Mouse (Mus musculus): Measurements from ENCODE around the gene Kpnb1. TPM values are rescaled to one million over a fixed set of nuclear protein-coding genes. Genes with fewer than 3 reads are reported as not detected.
A peak's percentile ranks its signal among the peaks of the same experiment; 100 is the strongest.

Kpnb1 gene
- total RNA-seq, 2 experiments from 2014 or later, result 55.8 to 65.2 TPM

DNA sequence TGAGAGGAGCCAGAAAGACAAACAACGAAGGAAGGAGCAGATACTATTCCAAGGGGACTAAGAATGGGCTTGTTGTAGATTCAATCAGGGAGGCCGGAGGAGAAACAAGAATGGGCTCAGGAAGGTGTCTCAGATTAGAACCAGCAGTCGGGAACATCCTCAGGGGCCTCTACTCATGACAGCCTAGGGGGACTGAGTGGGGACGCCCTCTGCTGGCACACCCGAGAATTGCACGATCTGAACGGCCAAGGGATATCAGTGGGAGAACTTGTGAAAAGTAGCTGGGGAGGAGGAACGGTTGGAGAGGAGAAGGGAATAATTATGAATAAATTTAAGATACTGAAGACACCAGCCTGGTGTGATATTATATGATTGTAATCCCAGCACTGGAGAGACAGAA is 41.0 kb downstream of the Kpnb1 start:
- intact Hi-C loops (cut with DNase I; ENCODE audit: low total_unique reads), result no loop called here
- DNase-seq, result peak; percentile 76

DNA sequence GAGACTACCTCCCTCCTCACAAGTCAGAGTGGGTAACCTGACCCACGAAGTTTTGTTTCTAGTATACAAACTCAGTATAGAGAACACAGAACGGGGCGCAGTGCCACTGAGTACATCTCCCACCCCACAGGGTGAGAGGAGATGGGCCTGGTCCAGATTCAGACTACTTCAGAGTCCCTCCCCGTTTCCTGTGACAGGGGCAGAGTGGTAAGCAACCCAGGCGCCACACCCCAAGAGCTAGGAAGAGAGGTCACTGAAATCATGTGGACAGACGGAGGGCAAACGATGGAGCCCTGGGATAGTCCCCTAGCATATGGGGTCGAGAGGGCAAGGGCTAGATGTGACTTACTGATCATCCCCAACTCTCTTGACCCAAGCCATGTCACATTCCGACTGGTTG is 41.7 kb downstream of the Kpnb1 start:
- no peak for DNase-seq
- intact Hi-C loops (cut with DNase I; ENCODE audit: low total_unique reads), result no loop called here

DNA sequence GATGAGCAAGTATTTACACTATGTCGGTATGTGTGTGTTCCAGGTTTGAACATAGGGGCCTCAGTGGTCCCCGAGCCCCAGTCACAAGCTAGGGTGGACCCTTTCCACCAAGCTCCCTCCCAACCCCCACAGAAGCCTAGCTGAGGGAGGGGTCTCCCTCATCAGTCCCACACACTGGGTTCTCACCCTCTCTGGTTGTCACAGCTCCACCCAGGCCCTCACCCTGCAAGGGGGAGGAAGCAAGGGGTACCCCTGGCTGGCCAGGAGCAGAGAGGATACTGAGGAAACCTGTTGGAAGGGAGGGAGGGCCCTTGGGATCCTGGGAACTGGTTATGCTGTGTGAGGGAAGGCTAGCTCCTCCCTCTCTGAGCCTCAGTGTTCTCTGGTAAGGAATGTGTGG is 42.4 kb downstream of the Kpnb1 start:
- intact Hi-C loops (cut with DNase I; ENCODE audit: low total_unique reads), result no loop called here
- no peak for DNase-seq

DNA sequence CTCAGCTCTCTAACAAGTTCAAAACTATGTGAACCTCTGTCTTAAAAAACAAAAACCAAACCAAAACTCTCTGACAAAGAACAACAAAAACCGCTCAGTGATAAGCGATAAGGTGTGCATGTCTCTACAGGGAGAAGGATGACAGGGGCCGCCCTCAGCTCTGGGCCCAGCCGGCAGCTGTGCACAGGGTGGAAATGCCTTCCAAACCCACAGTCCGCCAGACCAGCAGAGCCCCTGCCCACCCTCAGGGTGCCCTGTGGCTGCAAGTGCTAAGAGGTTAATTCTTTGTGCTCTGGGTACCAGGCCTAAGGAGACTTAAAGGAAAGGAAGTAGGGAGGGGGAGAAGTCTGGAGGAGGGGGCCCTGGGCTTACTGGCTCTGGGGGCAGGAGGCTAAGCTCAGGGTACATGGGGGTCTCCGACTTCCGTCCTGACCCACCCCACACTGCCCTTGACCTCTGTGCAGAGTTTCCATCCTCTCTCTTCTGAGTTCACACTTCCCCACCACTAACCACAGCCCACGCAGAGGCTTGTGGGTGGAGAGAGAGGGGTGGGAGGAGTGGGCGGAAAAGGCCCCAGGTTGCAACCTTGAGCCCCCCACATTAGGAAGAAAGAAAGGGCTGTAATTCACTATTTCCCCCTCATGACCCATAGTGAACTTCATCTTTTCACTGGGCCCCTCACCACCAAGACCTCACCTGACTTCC is 44.3 kb downstream of the Kpnb1 start:
- DNase-seq, result no peak
- intact Hi-C loops (cut with DNase I; ENCODE audit: low total_unique reads), result no loop called here

DNA sequence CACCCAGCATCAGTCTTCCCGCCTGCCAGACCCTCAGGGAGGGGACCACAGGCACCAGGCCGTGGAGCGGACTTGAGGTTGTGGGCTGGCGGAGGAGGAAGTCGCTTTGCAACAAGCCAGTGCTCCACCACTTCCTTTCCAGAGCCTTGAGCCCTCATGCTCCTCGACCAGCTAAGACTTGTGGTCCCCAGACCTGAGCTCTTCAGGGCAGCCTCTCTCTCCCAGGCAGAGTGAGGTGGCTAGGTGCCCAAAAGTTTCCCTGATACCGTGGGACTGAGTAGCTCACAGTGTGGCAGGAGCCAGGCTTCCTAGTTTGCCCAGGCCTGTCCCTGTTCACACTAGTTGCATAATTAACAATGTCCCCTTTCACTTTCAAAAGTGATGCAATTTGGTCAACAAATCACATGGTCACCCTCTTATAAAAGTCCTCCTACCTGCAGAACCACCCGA is 45.5 kb downstream of the Kpnb1 start:
- no peak for DNase-seq
- intact Hi-C loops (cut with DNase I; ENCODE audit: low total_unique reads), result no loop called here

DNA sequence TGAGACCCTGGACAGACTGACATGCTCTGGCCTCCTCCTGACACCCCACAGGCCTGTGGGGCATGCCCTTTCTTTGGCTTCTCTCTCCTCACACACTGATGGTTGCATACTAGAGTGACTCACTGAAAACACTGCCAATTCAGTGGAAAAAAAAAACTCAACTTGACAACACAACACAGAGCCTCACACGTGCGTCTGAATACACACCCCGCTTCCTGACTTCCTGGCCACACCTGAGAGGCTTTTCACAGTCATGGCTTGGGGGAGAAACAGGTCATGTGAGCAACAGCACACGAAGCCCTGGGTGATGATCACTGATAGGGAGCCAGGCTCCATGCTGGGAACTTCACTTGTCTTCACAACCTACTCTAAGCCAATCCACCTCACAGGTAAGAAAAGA is 46.9 kb downstream of the Kpnb1 start:
- no peak for DNase-seq
- intact Hi-C loops (cut with DNase I; ENCODE audit: low total_unique reads), result no loop called here

DNA sequence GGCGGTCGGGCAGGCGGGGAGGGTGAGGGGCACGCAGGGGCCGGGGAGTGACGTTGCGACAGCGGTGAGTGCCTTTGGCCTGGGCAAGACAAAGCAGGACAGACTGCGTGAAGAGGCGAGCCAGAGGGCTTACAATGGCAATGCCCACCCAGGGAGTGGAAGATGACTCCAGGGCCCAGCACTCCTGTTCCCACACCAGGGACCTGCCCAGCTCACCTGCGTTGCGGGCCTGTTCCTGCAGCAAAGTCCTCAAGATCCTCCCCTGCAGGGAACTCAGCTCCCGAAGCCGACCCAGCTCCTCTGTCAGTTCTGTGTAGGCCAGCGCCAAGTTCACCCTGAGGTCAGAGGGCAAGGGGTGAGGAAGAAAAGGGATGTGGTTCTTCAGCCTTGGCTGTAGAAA is 48.4 kb downstream of the Kpnb1 start:
- intact Hi-C loops (cut with DNase I; ENCODE audit: low total_unique reads), result no loop called here
- no peak for DNase-seq

DNA sequence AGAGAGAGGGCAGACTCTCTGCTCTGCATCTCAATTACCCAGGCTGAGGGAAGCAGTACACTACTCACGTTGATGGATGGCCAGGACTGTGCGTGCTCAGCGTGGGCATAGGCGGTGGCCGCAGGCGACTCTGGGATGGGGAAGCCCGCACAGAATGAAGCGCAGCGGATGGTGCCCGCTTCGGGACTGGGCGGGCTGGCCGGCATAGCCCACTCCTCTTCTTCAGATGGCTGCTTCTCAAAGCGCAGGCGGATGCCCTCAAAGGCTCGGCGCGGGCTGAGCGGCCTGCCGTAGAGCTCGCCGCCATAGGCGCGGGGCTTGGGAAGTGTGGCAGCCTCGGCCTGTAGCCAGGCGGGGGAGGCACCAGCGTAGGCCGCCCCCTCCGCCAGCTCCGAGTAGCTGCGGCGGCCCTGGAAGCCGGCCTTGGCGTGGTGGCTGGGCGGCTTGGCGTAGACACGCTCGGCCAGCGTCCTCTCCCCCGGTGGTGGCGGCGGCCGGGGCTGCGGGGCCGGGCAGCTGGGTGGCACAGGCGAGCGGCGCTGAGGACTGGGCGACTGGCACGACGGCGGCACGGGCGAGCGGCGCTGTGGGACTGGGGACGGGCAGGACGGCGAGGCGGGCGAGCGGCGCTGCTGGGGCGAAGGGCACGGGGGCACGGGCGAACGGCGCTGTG is 49.0 kb downstream of the Kpnb1 start:
- DNase-seq, result peak; percentile 33

DNA sequence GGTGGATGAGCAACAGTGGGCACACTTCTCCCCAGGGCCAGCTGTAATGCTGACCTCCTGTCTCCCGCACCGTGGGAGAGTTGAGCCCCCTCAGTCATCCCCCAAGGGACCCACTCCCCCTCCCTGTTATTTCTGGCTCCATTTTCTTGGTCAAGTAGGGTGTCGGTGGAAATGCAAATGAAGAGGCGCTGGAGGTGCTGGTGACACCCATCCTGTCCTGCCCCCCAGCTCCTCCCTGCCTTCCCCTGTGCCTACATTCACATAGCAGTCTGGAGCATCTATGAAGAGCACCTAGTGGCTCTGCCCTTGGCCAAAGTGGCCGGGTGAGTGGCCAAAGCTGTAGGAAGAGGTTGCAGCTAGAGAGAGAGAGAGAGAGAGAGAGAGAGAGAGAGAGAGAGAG is 54.4 kb downstream of the Kpnb1 start:
- no peak for DNase-seq
- intact Hi-C loops (cut with DNase I; ENCODE audit: low total_unique reads), result no loop called here

More for the DNA sequence above, 49.0 kb downstream of the Kpnb1 start:
- intact Hi-C loops (cut with DNase I; ENCODE audit: low total_unique reads), result no loop called here

DNA sequence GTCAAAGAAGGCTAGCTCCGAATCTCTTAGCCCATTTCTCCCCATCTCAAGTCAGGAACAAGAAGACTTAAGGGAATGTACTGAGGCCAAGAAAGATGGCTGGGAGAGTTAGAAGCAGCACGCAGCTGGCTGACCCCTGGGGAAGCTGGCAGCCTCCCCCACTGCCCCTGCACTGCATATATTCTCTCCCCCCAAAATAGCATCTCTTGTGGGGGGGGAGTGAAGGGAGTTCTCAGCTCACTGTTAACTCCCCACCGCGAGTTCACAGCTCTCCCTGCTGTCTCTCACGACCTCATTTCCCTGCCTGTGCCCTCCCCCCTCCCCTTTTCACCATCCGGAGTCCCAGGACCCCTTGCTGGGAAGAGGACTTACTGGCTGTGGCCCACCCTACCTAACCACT is 55.5 kb downstream of the Kpnb1 start:
- DNase-seq, result no peak
- intact Hi-C loops (cut with DNase I; ENCODE audit: low total_unique reads), result no loop called here

DNA sequence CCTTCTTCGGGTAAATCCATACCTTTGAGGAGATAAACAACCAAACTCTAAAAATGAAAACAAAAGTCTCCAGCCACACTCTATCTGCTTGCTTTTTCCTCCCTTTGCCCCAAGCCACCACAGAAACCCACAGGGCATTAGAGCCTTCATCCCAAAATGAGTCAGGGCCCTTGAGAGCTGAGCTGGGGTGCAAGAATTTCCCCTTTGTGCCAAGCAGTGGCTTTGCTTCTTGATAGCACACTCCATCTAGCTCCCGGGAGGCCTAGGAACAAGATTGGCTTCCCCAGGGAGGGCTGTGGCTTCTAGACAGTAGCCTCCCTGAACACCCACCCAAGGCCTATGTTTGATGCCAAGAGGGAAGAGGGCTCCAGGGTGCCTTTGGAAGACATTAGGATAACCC is 56.0 kb downstream of the Kpnb1 start:
- intact Hi-C loops (cut with DNase I; ENCODE audit: low total_unique reads), result no loop called here
- no peak for DNase-seq

DNA sequence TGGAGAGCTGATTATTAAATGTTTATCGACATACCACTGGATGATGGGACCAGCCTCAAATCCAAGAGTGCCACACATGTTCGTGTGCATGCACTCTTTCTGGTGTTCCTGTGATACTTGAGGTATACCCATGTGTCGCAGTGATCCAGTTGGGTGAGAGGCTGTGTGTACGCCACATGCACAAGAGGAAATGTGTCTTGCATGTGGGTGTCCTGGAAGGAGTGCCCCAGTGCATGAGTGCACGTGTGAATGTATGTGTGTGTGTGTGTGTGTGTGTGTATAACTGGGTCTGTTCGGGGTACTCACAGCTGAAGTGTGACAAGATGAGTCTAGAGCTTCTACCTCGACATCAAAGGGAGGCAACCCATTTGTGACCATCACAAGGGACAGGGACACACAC is 57.4 kb downstream of the Kpnb1 start:
- intact Hi-C loops (cut with DNase I; ENCODE audit: low total_unique reads), result no loop called here
- DNase-seq, result no peak

DNA sequence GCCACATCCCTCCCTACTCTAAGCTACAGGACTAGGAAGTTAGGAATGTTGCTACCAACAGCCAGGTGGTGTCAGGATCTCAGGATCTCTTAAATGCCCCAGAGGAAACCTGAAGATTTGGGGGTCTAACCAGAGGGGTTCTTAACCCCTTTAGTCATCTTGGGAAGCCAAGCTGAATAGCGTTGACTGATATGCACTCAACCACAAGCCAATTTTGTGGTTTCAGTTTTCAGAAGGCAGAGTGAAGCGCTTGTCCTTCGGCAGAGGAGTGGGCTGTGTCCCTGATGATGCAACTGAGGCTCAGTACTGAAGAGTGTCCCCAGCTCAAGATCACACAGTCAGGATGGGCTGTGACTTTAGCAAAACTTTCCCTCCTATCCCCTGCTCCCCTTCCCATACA is 58.7 kb downstream of the Kpnb1 start:
- intact Hi-C loops (cut with DNase I; ENCODE audit: low total_unique reads), result no loop called here
- no peak for DNase-seq

DNA sequence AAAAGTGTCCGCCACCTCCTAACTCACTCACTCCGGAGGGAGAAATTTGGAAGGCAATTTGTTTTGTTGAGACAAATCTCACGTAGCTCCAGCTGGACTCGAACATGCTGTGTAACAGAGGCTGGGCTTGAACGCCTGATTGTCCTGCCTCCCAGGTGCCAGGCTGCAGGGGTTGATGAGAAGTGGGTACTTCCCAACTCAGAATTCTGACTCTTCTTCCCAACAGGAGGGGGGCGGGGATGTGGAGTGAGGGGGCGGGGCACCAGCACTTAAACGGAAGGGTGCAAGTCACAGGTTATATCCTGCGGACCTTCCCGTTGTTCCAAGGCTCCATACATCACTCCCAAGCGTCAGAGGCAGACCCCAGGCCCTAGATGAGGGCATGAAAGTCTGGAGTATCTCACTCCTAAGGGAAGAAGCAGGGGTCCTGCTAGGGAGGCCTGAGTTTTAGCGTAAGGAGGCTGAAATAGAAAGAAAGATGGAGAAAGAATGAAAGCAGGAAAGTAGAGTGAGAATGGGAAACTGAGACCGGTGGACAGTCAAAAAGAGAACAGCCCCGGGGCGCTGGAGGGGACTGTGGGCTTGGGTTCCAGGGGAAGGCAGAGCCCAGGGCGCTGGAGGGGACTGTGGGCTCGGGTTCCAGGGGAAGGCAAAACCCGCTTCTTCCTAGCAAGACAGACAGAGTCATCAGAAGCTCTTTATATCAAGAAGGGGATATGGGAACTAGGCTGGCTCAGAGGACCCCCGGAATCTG is 60.0 kb downstream of the Kpnb1 start:
- no peak for DNase-seq
- intact Hi-C loops (cut with DNase I; ENCODE audit: low total_unique reads), result no loop called here

DNA sequence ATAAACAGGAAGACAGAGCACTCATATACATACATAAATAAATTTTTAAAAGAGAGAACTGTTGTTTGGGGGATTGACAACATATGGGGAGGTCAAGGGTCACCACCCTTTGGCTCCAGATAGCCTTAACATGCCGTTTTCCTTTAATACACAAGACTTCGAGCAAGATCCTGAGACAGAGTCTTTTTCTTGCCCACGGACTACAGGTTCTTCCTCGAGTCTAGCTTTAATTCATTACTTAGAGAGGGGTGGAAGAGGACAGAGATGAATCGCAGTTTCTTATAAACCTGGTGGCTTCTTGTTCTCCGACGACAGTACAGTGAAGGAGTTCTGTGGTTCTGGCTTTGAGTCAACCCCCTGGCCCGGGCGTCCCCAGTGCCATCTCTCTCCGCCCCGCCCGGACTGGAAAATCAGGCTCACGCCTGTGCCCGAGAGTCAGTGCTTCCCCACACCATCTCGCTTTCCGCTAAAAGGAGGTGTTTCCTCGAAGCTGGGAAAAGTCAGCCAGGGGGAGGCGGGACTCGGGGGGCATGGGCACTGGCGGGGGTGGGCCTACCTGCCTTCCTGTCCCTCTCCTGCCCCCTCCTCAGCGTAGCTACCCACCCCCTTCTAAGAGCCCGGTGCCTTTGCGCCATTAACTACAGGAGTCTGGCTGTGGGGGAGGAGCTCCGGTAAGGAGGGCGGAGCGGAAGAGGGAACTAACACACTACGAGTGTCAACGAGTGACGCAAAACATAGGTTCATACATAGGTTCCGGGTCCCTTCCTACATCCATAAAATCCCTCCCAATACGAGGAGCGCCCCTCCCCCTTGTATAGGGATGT is 60.8 kb downstream of the Kpnb1 start:
- intact Hi-C loops (cut with DNase I; ENCODE audit: low total_unique reads), result no loop called here
- no peak for DNase-seq

DNA sequence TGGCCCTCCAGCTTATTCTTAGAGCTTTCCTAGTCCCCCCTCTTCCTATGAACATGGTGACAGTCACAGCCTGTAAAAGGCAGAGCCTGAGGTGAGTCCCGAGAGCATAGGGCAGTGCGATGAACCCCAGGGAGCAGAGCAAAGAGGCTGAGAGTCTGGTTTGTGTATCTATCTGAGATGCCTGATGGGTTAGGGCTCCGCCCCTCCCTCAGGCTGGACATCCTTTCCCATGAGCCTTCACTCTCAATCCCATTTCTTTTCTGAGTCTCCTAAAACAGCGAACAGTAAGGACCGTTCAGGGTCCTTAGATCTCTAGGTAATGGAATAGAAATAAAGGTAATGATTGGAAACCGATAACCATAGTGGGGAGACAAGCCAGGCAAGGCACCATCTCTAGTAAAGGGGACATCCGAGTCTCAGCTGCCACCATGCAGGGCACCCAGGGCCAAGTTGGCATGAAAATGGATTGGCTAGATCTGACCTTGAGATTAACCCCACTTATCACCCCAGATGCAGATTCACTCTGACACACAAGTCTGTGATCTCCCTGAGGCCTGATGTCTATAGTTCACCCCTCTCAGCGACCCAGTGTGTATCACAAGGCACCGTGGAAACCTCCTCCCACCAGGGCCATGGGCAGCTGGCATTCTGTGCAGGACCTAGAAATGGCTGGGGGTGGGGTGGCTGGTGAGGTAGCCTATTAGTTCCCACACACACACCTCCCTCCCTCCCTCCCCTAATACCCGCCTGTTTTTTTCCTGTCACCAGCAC is 63.2 kb downstream of the Kpnb1 start:
- intact Hi-C loops (cut with DNase I; ENCODE audit: low total_unique reads), result no loop called here
- DNase-seq, result no peak

DNA sequence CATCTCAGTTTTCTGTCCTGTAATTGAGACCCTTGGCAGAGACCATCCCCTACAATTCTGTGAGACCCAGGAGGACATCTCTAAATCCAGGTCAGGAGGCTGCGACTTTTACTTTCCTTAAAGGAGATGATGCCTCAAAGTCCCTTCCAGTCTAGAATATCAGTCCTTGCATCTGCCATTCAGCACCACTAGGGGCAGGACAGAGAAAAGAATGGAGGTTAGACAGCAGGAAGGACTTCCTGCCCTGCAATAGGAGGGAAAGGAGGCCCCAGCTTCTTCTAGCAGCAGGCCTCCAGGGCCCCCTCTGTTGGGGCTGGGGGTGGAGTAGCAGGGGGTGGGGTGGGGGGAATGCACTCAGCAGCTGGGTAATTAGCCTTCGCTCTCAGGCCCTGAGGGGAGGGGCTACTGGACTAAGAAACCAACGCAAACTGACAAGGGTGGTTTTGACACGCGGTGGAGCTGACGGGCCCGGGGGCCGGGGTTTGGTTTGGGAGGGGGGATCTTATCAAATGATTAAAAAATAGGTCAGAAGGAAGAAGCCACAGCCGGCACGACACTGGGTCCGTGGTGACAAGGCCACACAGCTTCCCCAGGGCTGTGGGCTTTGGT is 64.3 kb downstream of the Kpnb1 start:
- DNase-seq, result no peak
- intact Hi-C loops (cut with DNase I; ENCODE audit: low total_unique reads), result no loop called here

DNA sequence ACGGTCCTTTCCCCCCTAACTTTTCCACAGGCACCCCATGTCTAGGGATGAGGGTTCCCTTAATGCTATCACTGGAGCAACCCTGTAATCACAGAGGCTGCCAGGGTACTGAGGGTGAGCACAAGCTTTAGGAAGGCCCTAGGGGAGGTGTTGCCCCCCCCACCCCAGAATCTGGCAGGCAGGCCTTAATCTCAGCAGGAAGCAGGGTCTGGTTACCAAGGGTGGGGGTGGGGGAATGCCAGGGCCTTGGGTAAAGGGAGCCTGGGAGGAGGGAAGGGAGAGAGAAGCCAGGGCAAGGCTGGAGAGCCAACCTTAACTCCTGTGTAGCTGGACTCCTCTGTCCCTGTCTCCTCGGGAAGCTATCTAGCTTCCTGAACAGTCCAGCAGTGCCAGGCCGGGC is 67.0 kb downstream of the Kpnb1 start:
- intact Hi-C loops (cut with DNase I; ENCODE audit: low total_unique reads), result no loop called here
- no peak for DNase-seq

DNA sequence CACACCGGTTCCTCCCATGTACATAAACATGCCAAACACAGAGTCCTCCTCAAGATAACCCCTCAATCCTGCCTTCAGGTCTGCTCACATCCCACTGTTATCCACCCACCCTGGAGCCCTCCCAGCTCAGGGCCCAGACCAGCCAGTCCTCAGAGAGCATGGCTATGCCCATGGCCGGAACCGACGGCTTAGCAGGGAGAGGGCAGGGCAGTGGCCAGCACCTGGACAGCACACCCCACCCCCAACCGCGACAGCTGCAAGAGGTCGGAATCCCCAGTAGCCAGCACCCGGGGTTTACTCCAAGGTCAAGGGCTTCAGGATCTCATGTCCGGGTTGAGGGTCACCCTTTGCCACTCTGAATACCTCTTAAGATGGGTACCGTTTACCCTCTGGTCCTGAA is 67.5 kb downstream of the Kpnb1 start:
- intact Hi-C loops (cut with DNase I; ENCODE audit: low total_unique reads), result no loop called here
- DNase-seq, result peak; percentile 43
